Mouse (Mus musculus) left cerebral cortex, postnatal 25 days (tissue): ENCODE measurements around the gene D1Pas1. TPM values are rescaled to one million over a fixed set of nuclear protein-coding genes. Genes with fewer than 3 reads are reported as not detected.

ENCODE experiments used
- DNase-seq, 2 experiments: peaks; one replicate each; pipeline ENCODE4 v3.0.0; 2022; ENCODE audit warnings: low spot score in 2 of 2, mixed read lengths in 1 of 2
- intact Hi-C: fragments of 180-260 bp; cut with DNase I; formaldehyde crosslinking; loops from one replicate; pipeline ENCODE4 v1.15.1; 2025
- total RNA-seq, 2 experiments: library from RNA; stranded (reverse); gene quantifications; 2 replicates each; pipeline ENCODE4 v1.2.3; 2021

The D1Pas1 gene
- not detected for total RNA-seq

- intact Hi-C loops = no loop called here
- no peak for DNase-seq
These were observed at the start of gene D1Pas1 for GRCm38 (mm10) chr1:186967201-186967812. Gene D1Pas1, plus strand, starts transcription at chr1:186967416.

GRCm38 (mm10) chr1:186922489-186923370, 44.5 kb upstream of the D1Pas1 start:
- intact Hi-C loops = no loop called here
- no peak for DNase-seq

GRCm38 (mm10) chr1:186924027-186924426, 43.2 kb upstream of the D1Pas1 start:
- intact Hi-C loops = no loop called here
- DNase-seq = peak; percentile 2 to 9

DNA sequence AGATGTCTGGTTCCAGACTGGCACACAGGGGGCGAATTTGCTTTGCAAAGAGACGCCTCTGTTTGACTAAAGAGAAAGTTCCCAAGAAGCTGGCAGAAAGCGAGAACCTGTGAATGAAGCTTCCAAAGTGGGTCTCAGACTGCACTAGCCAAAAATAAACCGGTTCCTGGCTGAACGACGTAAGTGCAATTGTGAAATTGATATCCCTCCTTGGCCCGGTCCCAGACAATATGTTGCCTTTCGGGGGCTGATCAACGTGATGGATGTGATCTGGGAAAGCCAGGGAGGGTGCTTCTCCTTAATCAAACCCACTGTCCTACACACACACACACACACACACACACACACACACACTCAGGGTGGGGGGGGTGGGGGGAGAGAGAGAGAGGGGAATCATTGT, 41.8 kb upstream of the D1Pas1 start:
- peak in 1 of 2 experiments; percentile 40 for DNase-seq

DNA sequence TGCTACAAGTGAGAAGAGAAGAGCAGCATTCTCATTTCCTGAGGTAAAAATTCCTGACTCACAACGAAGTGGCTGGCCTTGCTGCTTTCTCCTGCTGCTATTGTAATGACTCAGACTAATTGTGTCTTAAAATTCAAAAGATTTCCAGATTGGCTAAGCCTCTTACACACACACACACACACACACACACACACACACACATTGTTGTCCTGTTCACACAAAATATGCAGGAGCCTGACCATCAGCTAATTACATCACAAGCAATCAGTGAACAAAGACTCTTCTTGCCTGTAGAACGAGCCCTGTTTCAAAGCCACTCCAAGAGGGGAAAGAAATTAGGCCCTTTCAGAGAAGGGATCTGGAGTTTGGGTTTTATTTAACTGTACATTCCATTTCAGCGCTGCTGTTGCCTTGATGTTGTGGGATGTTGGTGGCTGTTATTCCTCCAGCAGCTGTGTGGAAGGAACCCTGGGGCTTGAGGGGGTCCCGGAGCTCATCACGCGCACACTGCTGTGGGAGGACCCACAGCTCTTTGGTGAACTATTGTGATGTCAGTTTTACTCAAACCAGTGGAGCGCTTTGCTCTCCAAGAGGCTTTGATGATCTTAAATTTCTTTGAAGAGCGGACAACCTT, 40.8 kb upstream of the D1Pas1 start:
- no peak for DNase-seq
- intact Hi-C loops = no loop called here

More for the DNA sequence above, 41.8 kb upstream of the D1Pas1 start:
- intact Hi-C loops = no loop called here

DNA sequence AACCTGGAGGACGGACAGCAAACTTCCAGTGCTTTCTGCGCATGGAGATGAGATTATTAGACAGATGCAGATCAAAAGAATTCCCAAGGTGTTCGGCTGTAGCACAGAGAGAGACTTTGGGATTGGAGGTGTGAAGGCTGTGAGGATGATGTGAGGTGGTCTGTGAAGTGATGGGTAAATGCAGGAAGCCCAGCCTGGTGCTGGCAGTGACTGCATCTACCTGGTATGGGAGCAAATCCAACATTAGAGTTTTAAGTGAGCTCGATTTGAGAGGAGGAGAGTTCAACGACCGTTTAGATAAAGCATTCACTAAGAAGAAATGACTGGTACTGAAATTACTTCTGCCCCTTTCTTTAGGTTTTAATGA, 40.3 kb upstream of the D1Pas1 start:
- DNase-seq = no peak
- intact Hi-C loops = no loop called here

DNA sequence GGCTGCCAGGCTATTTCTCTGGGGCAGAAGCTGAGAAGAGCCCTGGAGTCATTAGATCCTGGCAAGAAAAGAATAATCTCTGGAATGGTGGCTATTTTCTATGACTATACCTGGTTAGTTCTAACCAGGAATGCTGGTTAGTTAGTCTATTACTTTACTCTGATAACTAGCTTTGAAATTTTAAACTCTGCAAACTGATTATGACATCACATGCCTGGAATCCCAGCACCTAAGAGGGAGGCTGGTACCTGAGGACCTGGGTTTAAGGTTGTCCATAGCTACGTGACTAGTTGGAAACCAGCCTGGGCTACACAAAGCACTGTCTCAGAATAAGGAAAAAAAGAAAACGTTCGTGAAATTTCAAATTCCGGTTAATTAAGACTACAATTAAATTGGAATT, 39.7 kb upstream of the D1Pas1 start:
- DNase-seq = no peak
- intact Hi-C loops = no loop called here

GRCm38 (mm10) chr1:186930160-186930887, 36.9 kb upstream of the D1Pas1 start:
- intact Hi-C loops = no loop called here
- no peak for DNase-seq

DNA sequence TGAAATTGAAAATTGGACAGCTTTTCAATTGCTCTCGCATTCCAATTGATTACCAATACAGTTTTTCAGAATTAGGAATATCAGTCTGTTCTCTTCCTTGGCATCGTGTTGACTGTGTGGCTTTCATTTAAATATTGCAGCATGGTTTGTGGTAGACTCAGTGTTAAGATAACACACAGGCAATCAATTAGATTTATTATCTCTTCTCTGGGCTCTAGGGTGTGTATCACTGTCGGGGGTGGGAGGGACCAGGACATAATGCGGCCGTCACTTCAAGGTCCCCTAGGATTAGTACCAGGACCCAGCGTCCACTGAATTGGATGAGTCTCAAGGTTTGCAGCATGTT, 36.4 kb upstream of the D1Pas1 start:
- DNase-seq = no peak

GRCm38 (mm10) chr1:186934205-186934604, 33.0 kb upstream of the D1Pas1 start:
- DNase-seq = no peak
- intact Hi-C loops = no loop called here

More for the DNA sequence above, 36.4 kb upstream of the D1Pas1 start:
- intact Hi-C loops = no loop called here

GRCm38 (mm10) chr1:186952381-186952780, 14.8 kb upstream of the D1Pas1 start:
- intact Hi-C loops = no loop called here
- no peak for DNase-seq

- intact Hi-C loops = no loop called here
- DNase-seq = no peak
These were observed 12.6 kb upstream of the D1Pas1 start for GRCm38 (mm10) chr1:186954591-186954990.

DNA sequence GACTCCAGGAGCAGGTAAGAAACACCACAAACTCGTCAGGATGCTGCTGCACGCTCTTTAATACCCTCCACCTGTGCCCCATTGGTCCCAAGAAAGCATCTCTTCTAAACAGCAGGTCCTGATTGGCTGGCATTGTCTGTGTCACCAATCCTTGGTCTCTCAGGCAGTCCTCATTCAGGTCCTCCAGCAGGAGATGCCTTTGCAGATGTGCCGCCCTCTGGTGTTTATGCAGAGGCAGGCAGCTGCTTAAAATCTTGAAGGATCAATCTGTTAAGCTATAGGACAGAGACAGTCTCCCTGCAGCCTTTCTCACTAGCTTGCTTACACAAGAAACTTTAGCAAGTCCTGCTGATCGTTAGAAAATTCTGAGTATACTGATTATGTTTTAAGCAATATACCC, 7.8 kb upstream of the D1Pas1 start:
- intact Hi-C loops = no loop called here
- DNase-seq = no peak

DNA sequence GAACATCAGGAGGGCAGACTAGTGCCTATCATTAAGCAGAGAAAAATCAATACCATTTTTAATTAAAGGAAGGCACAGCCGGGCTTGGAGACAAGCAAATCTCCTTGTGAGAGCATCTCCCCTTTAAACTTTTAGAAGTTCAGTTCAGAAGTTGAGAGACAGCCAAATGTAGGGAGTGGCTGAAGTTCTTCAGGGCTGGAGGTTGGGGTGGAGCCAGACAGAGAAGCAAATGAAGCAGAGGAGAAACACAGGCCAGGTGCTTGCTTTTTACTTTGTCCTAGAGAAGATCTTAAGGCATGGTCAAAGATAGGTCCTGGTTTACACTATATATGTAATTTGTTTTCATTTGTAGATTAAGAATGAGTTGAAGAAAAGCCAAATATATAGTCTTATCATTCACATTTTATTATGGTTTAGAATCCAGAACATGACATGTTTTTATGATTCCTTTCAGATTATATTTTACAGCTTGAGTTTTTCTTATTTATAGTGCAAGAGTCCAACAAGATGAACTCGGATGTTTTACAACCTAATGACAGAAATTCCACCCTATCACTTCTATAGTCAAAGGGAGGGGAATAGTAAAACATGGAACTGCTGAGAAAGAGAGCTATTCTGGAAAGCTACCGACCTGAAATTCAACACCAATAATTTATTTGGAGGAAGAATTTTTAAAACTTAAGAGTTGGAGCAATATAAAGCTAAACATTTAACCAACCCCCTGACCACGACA, 2.9 kb upstream of the D1Pas1 start:
- intact Hi-C loops = no loop called here
- no peak for DNase-seq

- no peak for DNase-seq
- intact Hi-C loops = no loop called here
These were observed 710 bp downstream of the D1Pas1 start for GRCm38 (mm10) chr1:186967926-186968325.

GRCm38 (mm10) chr1:186976937-186977540, 9.8 kb downstream of the D1Pas1 start:
- DNase-seq = no peak

DNA sequence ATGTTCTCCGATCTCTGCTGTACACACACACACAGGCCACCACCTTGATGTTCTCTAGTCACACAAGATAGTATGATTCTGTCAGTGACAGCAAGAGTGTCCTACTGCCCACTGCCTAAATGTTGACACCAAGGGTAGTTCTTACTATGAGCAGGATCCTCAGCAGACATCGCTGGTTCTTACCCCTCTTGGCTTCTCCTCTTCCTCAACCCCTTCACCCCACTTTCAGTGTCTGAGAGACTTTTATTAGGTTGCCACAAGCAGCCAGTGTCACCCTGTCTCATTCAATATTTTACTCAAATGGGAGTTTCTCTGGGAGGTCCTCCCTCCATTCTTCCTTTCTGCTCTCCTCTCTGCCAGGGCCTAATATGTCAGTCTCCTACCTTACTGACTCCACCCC, 10.6 kb downstream of the D1Pas1 start:
- DNase-seq = no peak
- intact Hi-C loops = no loop called here

More at GRCm38 (mm10) chr1:186976937-186977540, 9.8 kb downstream of the D1Pas1 start:
- intact Hi-C loops = no loop called here

- no peak for DNase-seq
- intact Hi-C loops = no loop called here
These were observed 12.2 kb downstream of the D1Pas1 start for GRCm38 (mm10) chr1:186979465-186979864.

GRCm38 (mm10) chr1:186980503-186980902, 13.3 kb downstream of the D1Pas1 start:
- no peak for DNase-seq
- intact Hi-C loops = no loop called here
